Mouse (Mus musculus): ENCODE results near the gene Psat1. TPM values are rescaled to one million over a fixed set of nuclear protein-coding genes. Genes with fewer than 3 reads are reported as not detected.

The Psat1 gene
- polyA plus RNA-seq, 1 experiment from 2014 or later, result 15.3 TPM

DNA sequence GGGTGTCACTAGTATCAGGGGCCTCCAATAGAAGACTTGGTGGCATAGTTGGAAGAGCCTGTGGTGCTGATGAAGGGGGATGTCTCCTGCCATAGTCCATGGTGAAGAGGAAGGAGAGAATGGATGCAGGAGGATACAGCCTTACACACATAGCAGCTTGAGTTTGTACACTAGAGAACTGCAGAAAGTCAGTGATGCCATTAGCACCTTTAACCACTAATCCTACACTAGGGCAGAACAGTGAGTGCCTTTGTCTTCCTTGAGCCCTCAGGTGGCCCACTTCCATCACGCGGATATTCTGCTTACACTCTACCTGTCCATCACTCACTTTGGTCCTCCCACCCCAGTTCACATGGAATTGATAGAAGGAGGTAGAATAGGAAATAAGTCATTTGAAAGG is 83.0 kb downstream of the Psat1 start:
- no peaks in the 10 kb centered on the region for H3K9me3 ChIP-seq (ENCODE audit: control insufficient read depth)

DNA sequence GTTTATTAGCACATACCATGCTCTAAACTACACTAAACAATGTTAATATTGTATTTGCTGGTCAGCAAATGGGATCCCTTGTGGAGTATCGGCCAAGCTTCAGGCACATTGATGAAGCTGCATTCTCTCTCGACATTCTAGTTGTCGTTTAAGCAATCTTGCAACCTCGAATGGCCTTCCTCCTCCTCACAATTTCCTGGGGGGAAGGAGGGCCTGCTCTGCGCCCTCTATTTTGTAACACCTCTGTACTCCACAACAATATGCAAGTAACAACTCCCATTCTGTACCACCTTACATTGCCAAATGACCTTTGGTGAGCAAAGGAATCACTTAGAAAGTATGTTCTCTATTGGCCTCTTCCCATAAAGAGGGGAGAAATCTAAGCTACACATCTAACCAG is 91.8 kb downstream of the Psat1 start:
- Histone ChIP-seq H3K4me1 (replicated peaks; ENCODE audit: control insufficient read depth, insufficient read depth, low read length) (no peaks in the 10 kb centered on the region), H3K27me3 (replicated peaks; ENCODE audit: control insufficient read depth, insufficient read depth, low read length) (no peaks in the 10 kb centered on the region), H3K9me3 (ENCODE audit: control insufficient read depth) (no peaks in the 10 kb centered on the region), H3K36me3 (ENCODE audit: control insufficient read depth, insufficient read depth) (no peaks in the 10 kb centered on the region), H3K9ac (ENCODE audit: low read depth, low read length) (no peak overlapping the region), H3K4me2 (replicated peaks; ENCODE audit: low read depth) (no peak overlapping the region), H3K27ac (ENCODE audit: low read depth, low read length) (no peak overlapping the region), H3K4me3 (ENCODE audit: low read depth, low read length) (no peak overlapping the region)
- WGBS, result 85% methylated on average over 5 of the region's 5 CpGs
- ATAC-seq, result no peak
- no peak for TF ChIP-seq CTCF (IDR thresholded peaks at IDR 0.05; ENCODE audit: low read depth)

More for the DNA sequence above, 83.0 kb downstream of the Psat1 start:
- Histone ChIP-seq H3K4me3 (ENCODE audit: low read depth, low read length) (no peak overlapping the region), H3K4me2 (replicated peaks; ENCODE audit: low read depth) (no peak overlapping the region), H3K9ac (ENCODE audit: low read depth, low read length) (no peak overlapping the region), H3K27me3 (replicated peaks; ENCODE audit: control insufficient read depth, insufficient read depth, low read length) (no peaks in the 10 kb centered on the region), H3K4me1 (replicated peaks; ENCODE audit: control insufficient read depth, insufficient read depth, low read length) (no peaks in the 10 kb centered on the region), H3K36me3 (ENCODE audit: control insufficient read depth, insufficient read depth) (no peaks in the 10 kb centered on the region), H3K27ac (ENCODE audit: low read depth, low read length) (no peak overlapping the region)
- 81% methylated on average over 2 of the region's 2 CpGs for WGBS
- ATAC-seq, result no peak
- no peak for TF ChIP-seq CTCF (IDR thresholded peaks at IDR 0.05; ENCODE audit: low read depth)

Other genes starting within 250 kb of the Psat1 start
- 3.8 and 4.3 TPM in 2 replicates for gene Cep78, start 37.7 kb upstream of the Psat1 start, polyA plus RNA-seq (2015; fragmentation: Nextera tagmentation; extraction: Ambion mirVana)
- 17.1 and 17.8 TPM in 2 replicates for gene Gnaq, start 185.5 kb upstream of the Psat1 start, polyA plus RNA-seq (2015; fragmentation: Nextera tagmentation; extraction: Ambion mirVana)